Mouse (Mus musculus) mouse embryonic stem cell (cell line): Measurements from ENCODE around the gene Fcgr1.
"Not testable (repeated sequence)": the region's sequence is repeated elsewhere in the genome, so short reads cannot be mapped to it uniquely, and the experiment has no call there.

ENCODE experiments used
- in situ Hi-C, 2 experiments: fragments of 300-500 bp; cut with MboI; formaldehyde crosslinking; loops; 1 replicate in 1 of 2; 3 replicates in 1 of 2; pipeline ENCODE4 v1.14.3; 2019 to 2020; ENCODE audit warnings: low sequenced_read_pairs in 2 of 2, low pct_unique_long_range_greater_than_20kb in 1 of 2, mixed read lengths in 1 of 2; ENCODE audit not compliant: unreplicated experiment in 1 of 2

The Fcgr1 gene

DNA sequence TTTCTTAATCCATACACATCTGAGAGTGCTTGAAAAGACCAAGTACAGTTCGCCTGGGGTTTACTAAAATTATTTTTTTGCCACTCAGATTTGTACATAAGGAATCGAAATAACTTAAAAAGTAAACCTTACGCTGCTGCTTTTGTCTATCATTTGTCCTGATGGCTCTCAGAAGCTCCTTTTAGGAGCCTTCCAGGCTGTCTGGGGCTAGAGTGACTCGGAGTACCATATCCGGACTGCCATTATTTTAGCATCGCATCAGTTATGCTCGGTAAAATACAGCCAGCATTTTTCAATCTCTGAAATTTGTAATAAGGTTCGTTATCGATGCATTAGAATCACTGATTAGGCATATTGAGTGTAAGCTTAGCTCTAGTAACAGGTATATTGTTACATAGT is 53.0 kb downstream of the Fcgr1 start:
- in situ Hi-C loops, result no loop called here

DNA sequence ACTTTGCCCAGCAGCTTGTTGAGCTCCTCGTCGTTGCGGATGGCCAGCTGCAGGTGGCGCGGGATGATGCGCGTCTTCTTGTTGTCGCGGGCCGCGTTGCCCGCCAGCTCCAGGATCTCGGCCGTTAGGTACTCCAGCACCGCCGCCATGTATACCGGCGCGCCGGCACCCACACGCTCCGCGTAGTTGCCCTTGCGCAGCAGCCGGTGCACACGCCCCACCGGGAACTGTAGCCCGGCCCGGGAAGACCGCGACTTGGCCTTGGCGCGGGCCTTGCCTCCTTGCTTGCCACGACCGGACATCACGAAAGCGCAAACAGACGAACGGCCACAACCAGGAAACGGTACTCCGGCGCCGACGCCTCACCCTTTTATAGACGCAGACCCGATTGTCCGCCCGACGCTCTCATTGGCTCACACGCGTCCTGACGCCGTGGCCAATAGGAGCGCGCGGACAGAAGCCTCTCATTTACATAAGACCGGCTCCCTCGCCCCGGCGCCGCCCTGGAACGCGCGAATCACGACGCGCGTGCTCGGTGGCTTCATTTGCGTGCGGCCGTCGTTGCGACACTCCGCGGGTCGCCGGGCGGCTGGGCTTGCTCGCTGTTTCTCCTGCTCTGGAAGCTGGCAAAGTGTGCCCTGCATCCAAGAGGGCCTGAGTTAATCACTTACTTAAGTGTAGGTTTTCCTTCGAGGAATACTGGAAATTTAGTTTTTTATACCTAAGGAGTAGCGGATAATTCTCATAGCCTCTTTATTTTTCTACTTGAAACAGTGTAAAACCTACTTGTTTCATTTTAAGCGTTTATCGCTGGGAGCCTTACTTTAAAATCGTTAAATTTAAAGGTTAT is 53.6 kb downstream of the Fcgr1 start, which contains the start of gene Hist2h2aa2:
Gene Hist2h2aa2 (minus strand): TSS at position 328 of the 850 bp plus-strand sequence.
- in situ Hi-C loops, result not testable (repeated sequence)

DNA sequence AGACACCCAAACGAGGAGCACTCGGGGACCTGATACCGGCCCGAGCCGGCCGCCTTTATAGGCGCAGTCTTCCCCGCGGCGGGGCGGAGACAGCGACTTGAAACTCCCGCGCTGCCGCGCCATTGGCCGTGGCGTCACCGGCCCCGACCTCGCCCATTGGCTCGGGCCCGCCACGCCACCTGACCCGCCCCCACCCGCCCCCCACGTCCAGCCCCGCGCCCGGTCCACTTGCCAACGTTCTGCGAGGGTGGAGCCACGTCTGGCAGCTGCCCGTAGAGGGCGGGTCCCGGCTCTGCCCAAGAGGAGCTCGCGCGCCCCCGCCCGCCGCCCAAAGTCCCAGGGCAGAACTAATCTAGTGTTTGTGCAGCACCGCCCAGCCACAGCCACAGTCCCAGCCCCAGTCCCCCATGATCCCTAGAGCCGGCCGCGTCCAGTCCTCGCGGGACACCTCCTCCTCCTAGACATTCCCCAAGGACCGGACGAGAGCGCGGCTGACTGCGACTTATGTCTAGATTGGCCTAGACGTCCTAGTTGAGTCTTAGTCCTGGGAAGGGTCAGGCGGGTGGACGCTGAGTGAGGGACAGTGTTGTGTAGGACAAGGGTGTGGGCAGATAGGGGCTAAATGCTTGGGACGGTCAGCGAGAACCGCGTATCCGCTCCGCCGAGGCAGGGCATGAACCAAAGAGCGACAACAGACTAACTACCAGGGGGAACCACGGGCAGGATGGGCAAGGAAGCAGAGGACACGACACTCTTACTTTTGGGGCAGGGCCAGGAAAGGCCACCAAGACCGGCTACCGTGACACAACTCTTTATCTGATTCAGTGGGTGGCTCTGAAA is 54.6 kb downstream of the Fcgr1 start, which contains the start of gene Hist2h3c2:
Gene Hist2h3c2 (minus strand): TSS at position 174 of the 840 bp plus-strand sequence.
- in situ Hi-C loops, result not testable (repeated sequence)

DNA sequence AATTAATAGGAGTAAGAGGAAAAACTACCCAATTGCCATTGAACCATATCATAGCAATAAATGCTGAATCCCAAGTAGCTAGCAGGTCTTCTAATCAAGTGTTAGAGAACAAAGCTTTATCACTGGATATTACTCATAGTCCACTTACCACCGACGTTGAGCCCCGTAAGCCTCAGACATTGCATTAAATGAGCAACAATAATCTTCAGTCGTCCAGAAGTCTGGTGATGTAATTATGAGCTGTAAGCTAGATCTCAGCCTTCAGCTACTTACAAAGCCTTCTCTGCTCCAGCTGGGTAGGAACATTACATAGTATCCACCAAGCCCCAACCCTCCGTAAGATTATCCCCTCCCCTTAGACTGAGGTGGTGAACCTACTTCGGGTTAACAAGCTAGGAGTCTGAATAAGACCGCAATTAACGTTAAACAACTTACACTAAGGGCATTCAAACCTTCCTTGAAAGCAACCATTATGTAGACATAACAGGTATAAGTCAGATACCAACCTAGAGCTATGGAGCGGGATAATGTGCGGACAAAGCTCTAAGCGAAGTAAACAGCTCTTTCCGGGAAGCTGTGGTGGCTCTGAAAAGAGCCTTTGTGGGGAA is 55.8 kb downstream of the Fcgr1 start:
- in situ Hi-C loops, result no loop called here

DNA sequence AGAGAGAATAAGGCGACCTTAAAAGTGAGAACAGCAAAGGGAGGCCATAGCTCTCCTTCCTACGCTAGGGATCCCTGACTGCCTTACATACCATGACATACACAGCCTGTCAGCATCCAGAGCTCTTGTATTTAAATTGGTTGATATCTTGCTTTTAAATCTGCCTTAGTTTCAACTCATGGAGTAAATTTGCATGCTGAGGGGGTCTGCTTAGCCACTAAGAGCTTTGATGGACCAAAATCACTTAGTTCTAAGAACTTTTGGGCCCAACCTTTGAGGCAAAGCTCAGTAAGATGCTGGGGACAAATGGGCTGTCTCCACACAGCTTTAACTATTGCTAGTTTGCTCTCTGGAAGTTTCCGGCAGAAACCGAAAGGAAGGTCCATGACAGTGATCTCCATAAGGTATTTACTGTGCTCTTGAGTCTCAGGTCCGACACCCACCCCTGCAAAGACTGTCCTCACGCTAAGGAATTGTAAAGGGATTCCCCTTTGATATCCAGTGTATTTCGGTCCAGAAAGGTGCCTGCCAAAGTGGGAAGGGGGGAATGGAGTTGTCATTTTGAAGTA is 56.4 kb downstream of the Fcgr1 start:
- in situ Hi-C loops, result no loop called here

DNA sequence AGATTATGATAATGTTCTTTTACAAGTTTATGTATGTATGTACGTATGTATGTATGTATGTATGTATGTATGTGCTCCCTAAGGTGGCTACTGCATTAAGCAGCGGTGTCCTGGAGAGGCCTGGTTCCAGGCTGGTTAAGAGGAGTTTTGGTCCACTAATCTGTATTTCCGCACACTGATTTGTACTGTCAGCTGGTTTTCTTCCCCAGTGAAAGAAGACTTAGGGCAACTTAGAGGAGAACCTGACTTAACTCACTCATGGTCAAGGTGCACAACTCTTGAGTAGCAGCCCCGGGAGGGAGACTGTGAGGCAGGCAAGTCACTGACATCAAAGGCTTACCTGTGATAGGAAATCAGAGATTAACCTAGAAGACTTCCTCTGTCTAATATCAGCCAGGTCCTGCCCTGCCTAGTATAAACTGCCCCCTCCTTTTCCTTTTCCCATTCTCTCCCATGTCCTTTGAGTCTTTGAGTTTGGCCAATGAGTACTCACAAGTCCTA is 56.9 kb downstream of the Fcgr1 start:
- in situ Hi-C loops, result no loop called here

DNA sequence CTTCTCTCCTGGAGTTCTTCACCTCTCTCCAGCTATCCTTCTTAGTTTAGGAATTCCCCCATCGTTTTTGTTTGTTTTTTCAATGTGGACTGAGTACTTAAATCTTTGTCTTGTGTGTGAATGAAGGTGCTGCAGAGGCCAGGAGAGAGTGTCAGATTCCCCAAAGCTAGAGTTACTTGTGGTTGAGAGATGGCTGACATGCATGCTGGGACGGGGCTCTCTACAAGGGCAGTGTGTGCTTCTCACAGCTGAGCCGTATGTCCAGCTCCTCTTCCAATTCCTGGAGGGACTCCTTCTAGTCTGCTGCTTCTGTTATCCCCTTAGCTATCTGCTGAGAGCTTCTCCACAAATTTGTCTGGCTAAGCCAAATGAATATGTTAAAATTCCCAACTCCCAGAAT is 57.9 kb downstream of the Fcgr1 start:
- in situ Hi-C loops, result no loop called here

DNA sequence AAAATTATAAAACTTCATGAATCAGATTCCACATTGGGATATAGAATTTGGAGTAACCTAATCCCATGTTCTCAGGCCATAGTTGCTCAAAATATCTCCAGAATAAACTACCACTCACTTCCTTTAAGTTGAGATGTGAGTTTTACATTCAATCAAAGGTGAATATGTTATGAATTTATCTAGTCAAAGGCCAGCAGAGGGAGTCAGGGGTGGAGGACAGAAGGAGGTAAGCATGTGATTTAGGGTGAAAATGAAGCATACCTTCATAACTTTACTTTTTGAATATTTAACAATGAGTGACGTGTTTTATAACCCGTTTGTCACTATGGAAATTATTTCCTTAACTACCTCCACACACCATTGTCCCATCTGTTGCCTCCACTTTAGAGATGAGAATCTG is 58.9 kb downstream of the Fcgr1 start:
- in situ Hi-C loops, result no loop called here
